Mouse (Mus musculus): ENCODE measurements around the gene Gsta3.

- no peak for TF ChIP-seq HCFC1 (IDR thresholded peaks at IDR 0.05; ENCODE audit: borderline replicate concordance, insufficient read depth, low read length)
- no peak for TF ChIP-seq MAFK (IDR thresholded peaks at IDR 0.05; ENCODE audit: insufficient read depth, low read depth, low read length)
These were observed 12.5 kb upstream of the Gsta3 start for GRCm38 (mm10) chr1:21227756-21228395.

All from ES-E14 (cell line).